Mouse (Mus musculus) brain, embryonic 14.5 days (tissue): ENCODE results near the gene Gm9767. TPM values are rescaled to one million over a fixed set of nuclear protein-coding genes. Genes with fewer than 3 reads are reported as not detected.

Experiments
- DNase-seq: peaks from one replicate; pipeline ENCODE4 v3.0.0-alpha.2; 2011; ENCODE audit warnings: low read depth
- CTCF ChIP-seq: fragments of 200-500 bp; IDR thresholded peaks from 2 replicates; pipeline ENCODE4 v1.5.1; 2012; ENCODE audit warnings: inconsistent platforms, mild to moderate bottlenecking, moderate library complexity, borderline replicate concordance; ENCODE audit not compliant: insufficient read depth, insufficient read length; ENCODE audit errors: extremely low read depth
- POLR2A ChIP-seq: fragments of 200-500 bp; IDR thresholded peaks from 2 replicates; pipeline ENCODE4 v1.6.1; 2012; ENCODE audit warnings: mild to moderate bottlenecking, inconsistent platforms, borderline replicate concordance; ENCODE audit not compliant: poor library complexity, insufficient read depth, insufficient read length, severe bottlenecking; ENCODE audit errors: extremely low read depth
- polyA plus RNA-seq: library from polyadenylated mRNA; depleted of rRNA; stranded (reverse); fragments of >200 nt; gene quantifications from 2 replicates; pipeline ENCODE4 v1.2.3, GENCODE M21; 2012; rRNA removed

The Gm9767 gene
- polyA plus RNA-seq, 1 experiment: 0.98 TPM

GRCm38 (mm10) chr10:26119067-26119821 lies 41.2 kb downstream of the Gm9767 start:
- TF ChIP-seq POLR2A (no peak), CTCF (no peak)
- DNase-seq: no peak

GRCm38 (mm10) chr10:26119822-26120183 lies 41.7 kb downstream of the Gm9767 start:
- DNase-seq: no peak
- TF ChIP-seq CTCF (no peak), POLR2A (no peak)

Other genes starting within 250 kb of the Gm9767 start
- 21.5 and 27.3 TPM in 2 replicates for gene Tmem200a, start 797 bp downstream of the Gm9767 start, polyA plus RNA-seq
- 4.1 and 5.1 TPM in 2 replicates for gene Samd3, start 151.5 kb downstream of the Gm9767 start, polyA plus RNA-seq